Mouse (Mus musculus) 3134 (cell line): ENCODE results near the gene Hoxb8.

Source experiments
- DNase-seq: peaks from one replicate; pipeline ENCODE4 v3.0.0-alpha.2; 2011; ENCODE audit warnings: low spot score; ENCODE audit not compliant: insufficient read length; ENCODE audit errors: extremely low read depth

Hoxb8 gene

GRCm38 (mm10) chr11:96297968-96298635 is 16.4 kb downstream of the Hoxb8 start:
- no peak for DNase-seq

GRCm38 (mm10) chr11:96298895-96299667 is 17.4 kb downstream of the Hoxb8 start:
- DNase-seq = peak; percentile 73

DNA sequence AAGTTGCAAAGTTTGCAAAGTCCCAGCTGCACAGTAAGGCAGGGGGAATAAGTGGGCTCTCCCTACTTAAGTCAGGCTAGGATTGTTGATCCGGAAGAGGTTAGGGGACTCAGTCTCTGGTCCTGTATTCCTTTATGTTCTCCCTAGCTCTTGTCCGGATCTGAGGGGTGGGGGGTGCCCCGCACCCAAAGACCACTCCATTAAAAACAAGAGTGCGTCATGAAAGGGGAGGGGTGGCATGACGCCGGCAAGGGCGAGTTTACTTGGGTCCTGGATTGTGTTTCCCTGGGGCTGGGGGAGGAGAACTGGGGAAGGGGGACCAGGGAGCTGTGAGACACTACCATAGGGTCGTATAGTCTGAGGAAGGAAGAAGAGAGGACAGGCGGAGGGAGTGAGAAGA is 18.1 kb downstream of the Hoxb8 start:
- no peak for DNase-seq

DNA sequence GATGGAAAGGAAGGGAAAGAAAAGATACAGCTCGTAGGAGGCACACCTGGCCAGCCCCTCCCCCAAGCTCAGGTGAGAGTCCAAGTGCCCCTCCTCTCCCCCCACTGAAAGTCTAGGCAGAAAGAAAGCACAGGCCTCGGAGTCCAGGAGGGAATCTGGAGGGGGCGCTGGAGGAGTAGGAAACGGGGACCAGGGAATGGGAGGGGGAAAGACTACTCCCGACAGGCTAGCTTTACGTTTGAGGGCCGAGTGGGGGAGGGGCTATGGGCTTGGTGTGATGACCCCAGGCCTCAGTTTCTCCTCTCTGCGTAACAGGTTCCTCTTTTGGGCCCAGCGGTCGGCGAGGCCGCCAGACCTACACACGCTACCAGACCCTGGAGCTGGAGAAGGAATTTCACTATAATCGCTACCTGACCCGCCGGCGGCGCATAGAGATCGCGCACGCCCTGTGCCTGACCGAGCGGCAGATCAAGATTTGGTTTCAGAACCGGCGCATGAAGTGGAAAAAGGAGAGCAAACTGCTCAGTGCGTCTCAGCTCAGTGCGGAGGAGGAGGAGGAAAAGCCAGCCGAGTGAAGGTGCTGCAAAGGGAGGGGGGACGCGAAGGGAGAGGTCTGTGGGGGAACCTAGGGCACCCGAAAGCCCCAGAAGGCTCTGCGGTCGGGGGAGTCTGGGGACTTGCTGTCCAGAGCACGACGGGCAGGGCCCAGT is 18.8 kb downstream of the Hoxb8 start:
- DNase-seq = no peak

GRCm38 (mm10) chr11:96301064-96301431 is 19.3 kb downstream of the Hoxb8 start:
- no peak for DNase-seq

DNA sequence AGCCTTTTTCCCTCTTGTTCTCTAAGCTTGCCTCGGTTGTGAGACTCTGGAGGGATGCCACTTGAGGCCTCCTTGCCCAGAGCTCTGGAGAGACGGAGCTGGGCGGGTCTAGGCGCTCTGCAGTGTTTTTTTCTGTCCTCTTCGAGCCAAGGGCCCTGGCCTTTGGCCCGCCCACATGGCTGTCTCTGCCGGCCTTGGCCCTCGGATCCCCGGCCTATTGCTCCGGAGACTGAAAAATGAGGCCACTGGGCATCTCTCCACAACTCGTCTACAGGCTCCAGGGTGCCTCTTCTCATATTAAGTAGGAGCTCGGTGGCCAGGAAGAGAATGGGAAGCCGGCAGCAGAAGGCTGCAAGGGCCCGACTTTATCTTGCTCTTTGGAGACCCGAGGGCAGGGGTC is 20.1 kb downstream of the Hoxb8 start:
- DNase-seq = no peak

GRCm38 (mm10) chr11:96302381-96303150 is 20.9 kb downstream of the Hoxb8 start:
- DNase-seq = no peak

DNA sequence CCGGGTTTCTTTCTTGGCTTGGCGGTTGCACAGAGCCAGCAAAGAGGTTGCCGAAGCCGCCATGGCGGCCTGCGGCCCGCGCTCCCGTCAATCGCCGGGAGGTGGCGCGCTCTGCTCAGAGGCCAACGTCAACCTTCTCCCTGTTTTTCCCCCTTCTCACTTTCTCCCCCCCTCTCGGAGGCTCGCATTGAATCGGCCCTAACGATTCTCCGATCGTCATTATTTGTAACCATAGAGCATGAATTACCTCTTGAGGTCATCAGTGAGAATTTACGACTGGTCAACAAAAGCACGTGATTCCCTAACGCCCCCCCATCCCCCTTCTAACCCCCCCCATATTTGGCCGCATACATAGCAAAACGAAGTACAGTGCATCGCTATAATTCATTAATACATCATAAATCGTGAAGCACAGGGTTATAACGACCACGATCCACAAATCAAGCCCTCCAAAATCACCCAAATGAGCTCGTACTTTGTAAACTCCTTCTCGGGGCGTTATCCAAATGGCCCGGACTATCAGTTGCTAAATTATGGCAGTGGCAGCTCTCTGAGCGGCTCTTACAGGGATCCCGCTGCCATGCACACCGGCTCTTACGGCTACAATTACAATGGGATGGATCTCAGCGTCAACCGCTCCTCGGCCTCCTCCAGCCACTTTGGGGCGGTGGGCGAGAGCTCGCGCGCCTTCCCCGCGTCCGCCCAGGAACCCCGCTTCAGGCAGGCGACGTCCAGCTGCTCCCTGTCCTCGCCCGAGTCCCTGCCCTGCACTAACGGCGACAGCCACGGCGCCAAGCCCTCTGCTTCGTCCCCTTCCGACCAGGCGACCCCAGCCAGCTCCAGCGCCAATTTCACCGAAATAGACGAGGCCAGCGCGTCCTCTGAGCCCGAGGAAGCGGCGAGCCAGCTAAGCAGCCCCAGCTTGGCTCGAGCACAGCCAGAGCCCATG is 21.7 kb downstream of the Hoxb8 start, which contains the start of gene Hoxb5:
Hoxb5 (plus strand) TSS at position 186 of the 949 bp plus-strand sequence.
- peak; percentile 61 for DNase-seq

DNA sequence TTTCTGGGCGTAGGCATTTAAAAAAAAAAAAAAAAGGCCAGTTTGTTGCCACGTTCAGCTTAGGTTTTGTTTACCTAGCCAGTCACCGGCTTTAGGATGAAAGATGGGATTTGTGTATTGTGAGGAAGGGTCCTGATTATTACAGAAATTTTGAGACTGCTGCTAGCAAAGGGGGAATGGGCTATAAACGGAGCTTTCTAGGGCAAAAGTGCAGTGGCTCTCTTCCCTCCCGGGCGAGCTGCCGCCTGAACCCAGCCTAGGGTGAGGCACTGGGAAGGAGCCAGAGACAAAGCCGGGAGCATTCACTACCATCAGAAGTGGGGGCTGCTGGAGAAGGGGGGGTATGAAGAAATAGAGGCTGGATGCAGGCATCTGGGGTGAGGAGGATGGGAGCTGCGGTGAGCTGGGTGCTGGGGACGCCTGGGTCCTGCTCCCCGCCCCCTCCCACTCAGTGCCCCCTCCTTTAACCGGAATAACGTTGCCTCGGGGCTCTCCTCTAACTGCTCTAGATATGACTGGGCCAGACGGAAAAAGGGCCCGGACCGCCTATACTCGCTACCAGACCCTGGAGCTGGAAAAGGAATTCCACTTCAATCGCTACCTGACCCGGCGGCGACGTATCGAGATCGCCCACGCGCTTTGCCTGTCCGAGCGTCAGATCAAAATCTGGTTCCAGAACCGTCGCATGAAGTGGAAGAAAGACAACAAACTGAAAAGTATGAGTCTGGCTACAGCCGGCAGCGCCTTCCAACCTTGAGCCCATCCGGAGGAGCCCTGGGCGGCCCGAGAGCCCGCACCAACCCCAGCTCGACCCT is 22.9 kb downstream of the Hoxb8 start:
- no peak for DNase-seq

GRCm38 (mm10) chr11:96305505-96306182 is 23.9 kb downstream of the Hoxb8 start:
- DNase-seq = no peak

DNA sequence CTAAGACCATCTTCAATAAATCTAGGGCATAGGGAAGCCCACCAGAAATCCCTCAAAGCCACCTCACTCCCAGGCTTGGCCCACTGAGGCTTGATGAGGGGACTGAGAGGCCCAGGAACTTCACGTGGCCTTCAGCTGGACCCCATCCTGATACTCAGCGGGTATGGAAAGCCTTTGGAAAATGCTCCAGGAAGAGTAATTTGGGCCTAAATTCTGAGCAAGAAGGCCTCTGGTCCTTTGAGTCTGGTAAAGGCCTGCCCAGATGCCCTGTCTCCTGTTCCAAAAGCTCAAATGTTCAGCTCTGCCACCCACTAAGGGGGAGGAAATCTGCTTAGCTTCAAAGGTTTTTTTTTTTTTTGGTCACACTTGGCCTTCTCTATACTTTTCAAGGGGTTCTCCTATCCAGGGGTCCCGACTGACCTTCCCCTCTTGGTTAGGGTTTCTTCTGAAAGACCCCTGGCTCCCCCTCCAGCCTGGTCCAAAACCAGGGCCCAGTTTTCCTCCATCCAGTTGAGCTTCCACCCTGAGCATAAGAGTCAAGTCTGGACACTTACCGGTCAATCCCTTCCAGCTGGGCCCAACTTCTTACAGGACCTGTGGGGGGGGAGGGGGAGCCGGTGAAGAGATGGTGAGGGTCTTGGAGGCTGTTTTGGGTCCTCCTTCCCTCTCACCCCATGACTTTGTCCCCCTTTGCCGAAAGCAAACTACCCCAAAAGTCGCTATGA is 24.6 kb downstream of the Hoxb8 start:
- DNase-seq = no peak

GRCm38 (mm10) chr11:96306908-96307269 is 25.2 kb downstream of the Hoxb8 start:
- DNase-seq = no peak

DNA sequence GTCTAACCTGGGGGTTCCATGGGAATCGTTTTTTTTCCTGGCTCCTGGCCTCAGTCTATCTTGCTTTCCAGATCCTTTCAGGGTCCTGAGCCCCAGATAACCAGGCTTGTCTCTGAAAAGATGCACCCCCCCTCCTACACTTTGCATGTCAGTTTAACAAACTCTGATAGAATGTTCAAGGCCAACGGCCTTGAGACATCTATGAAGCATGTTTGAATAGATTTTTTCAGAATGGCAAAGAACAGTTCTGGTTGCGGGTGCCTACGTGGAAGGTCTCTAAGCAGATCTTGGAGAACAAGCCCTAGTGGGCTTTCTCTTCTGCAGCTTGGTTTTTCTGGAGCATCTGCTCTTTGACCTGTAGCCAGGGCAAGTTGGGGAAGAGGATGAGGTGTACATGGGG is 27.1 kb downstream of the Hoxb8 start:
- no peak for DNase-seq

DNA sequence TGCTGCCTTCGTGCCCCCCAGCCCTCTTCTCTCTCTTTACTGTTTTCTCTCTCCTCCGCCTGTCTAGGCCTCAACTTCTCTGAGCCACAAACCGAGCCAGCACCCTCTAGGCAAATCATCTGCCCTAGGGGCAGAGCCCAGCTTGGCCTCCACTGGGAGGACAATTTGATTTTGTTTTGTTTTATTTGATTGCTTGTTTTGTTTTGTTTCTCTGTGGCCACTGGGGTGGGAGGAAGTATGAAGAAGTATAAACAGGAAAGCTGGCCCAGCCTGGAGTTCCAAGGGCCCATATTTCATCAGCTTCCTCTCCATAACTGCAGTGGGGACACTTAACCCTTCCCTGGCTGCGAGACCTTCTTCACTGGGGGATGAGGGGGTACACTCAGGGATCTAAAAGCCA is 27.6 kb downstream of the Hoxb8 start:
- DNase-seq = no peak

GRCm38 (mm10) chr11:96310183-96310938 is 28.7 kb downstream of the Hoxb8 start:
- no peak for DNase-seq

- no peak for DNase-seq
These were observed 29.4 kb downstream of the Hoxb8 start for GRCm38 (mm10) chr11:96311097-96311496.
